Mouse (Mus musculus): ENCODE measurements at regions not wholly inside any gene's neighbourhood (a gene's known extent, or its start where the extent isn't known, plus 50 kb on each side); places are given as distances from the start of the nearest gene placed in this dataset.

GRCm38 (mm10) chr3:149178891-149179290 lies 188.5 kb upstream of the Adgrl2 start:
- H3K36me3 ChIP-seq (ENCODE audit: control insufficient read depth, insufficient read depth) = no peaks in the 10 kb centered on the region
- H3K4me1 ChIP-seq (replicated peaks; ENCODE audit: control insufficient read depth, insufficient read depth, low read length) = peaks cover 6% of the 10 kb centered on the region; the same call in 1 of the 2 replicates
- H3K27me3 ChIP-seq (replicated peaks; ENCODE audit: control insufficient read depth, insufficient read depth, low read length) = no peaks in the 10 kb centered on the region
- H3K4me2 ChIP-seq (replicated peaks; ENCODE audit: low read depth) = no peak overlapping the region
- H3K4me3 ChIP-seq (ENCODE audit: low read depth, low read length) = no peak overlapping the region
- H3K9ac ChIP-seq (ENCODE audit: low read depth, low read length) = no peak overlapping the region
- no peak overlapping the region for H3K27ac ChIP-seq (ENCODE audit: low read depth, low read length)
- TF ChIP-seq CTCF (IDR thresholded peaks at IDR 0.05; ENCODE audit: low read depth) = no peak
- ATAC-seq = no peak
- H3K9me3 ChIP-seq (ENCODE audit: control insufficient read depth) = no peaks in the 10 kb centered on the region
- WGBS = 90% methylated on average over 3 of the region's 3 CpGs

GRCm38 (mm10) chr3:149174689-149175390 lies 184.5 kb upstream of the Adgrl2 start:
- ATAC-seq = no peak
- 73% methylated on average over 11 of the region's 11 CpGs for WGBS
- no peak for TF ChIP-seq CTCF (IDR thresholded peaks at IDR 0.05; ENCODE audit: low read depth)
- Histone ChIP-seq H3K9me3 (ENCODE audit: control insufficient read depth) (no peaks in the 10 kb centered on the region), H3K36me3 (ENCODE audit: control insufficient read depth, insufficient read depth) (no peaks in the 10 kb centered on the region), H3K27ac (ENCODE audit: low read depth, low read length) (no peak overlapping the region), H3K4me1 (replicated peaks; ENCODE audit: control insufficient read depth, insufficient read depth, low read length) (peaks cover 11% of the 10 kb centered on the region; the same call in 1 of the 2 replicates), H3K27me3 (replicated peaks; ENCODE audit: control insufficient read depth, insufficient read depth, low read length) (no peaks in the 10 kb centered on the region), H3K9ac (ENCODE audit: low read depth, low read length) (no peak overlapping the region), H3K4me2 (replicated peaks; ENCODE audit: low read depth) (no peak overlapping the region), H3K4me3 (ENCODE audit: low read depth, low read length) (no peak overlapping the region)

- Histone ChIP-seq H3K4me2 (replicated peaks; ENCODE audit: low read depth) (0 out of 2 replicates have a peak overlapping the region, but pooled peaks have one; percentile 13), H3K9ac (ENCODE audit: low read depth, low read length) (no peak overlapping the region), H3K27me3 (replicated peaks; ENCODE audit: control insufficient read depth, insufficient read depth, low read length) (no peaks in the 10 kb centered on the region), H3K36me3 (ENCODE audit: control insufficient read depth, insufficient read depth) (no peaks in the 10 kb centered on the region), H3K27ac (ENCODE audit: low read depth, low read length) (no peak overlapping the region), H3K9me3 (ENCODE audit: control insufficient read depth) (no peaks in the 10 kb centered on the region), H3K4me3 (ENCODE audit: low read depth, low read length) (no peak overlapping the region), H3K4me1 (replicated peaks; ENCODE audit: control insufficient read depth, insufficient read depth, low read length) (peaks cover 11% of the 10 kb centered on the region; the same call in 1 of the 2 replicates)
- 34% methylated on average over 10 of the region's 10 CpGs for WGBS
- ATAC-seq = no peak
- TF ChIP-seq CTCF (IDR thresholded peaks at IDR 0.05; ENCODE audit: low read depth) = 0 out of 2 replicates have a peak, but pooled peaks have one; percentile 9
Observed at GRCm38 (mm10) chr3:149173537-149173936, 183.2 kb upstream of the Adgrl2 start.

DNA sequence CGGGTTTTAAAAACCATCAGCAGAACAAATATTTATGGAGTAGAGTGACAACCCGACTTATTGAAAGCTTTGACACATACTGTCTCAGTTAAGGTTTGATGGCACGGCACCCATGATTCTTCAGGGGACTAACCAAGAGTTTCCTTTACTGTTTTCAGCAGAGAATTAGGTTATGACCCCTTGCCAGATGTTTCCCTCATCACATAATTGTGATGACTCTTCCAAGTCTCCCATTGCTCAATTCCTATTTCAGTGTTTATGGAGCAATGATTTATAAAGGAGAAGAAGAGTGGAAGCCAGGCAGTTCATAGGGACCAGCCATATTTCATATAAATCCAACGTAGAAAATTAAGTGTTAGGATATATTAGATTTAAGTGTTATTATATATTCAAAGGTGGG lies 181.4 kb upstream of the Adgrl2 start:
- 76% methylated on average over 4 of the region's 4 CpGs for WGBS

DNA sequence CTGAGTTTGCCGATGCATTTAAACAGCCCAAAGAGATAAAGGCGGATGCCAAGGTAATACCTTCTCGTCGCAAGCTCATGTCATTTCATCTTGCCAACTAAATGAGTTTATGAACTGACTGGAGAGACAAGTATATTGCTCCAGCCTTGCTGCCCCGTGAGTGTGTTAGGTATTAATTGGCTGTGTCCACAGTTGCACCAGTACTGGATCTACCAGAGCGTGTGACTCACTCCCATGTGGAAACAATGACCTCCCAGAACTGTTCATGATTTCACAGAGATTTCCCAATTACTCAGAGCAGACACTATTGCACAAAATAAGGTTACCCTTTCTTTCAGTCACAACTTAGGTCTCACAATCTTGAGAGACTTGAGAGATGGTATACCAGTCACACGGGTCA lies 179.8 kb upstream of the Adgrl2 start:
- Histone ChIP-seq H3K36me3 (ENCODE audit: control insufficient read depth, insufficient read depth) (no peaks in the 10 kb centered on the region), H3K9ac (ENCODE audit: low read depth, low read length) (no peak overlapping the region), H3K27ac (ENCODE audit: low read depth, low read length) (no peak overlapping the region), H3K4me2 (replicated peaks; ENCODE audit: low read depth) (no peak overlapping the region), H3K9me3 (ENCODE audit: control insufficient read depth) (no peaks in the 10 kb centered on the region), H3K27me3 (replicated peaks; ENCODE audit: control insufficient read depth, insufficient read depth, low read length) (no peaks in the 10 kb centered on the region), H3K4me3 (ENCODE audit: low read depth, low read length) (no peak overlapping the region), H3K4me1 (replicated peaks; ENCODE audit: control insufficient read depth, insufficient read depth, low read length) (0 out of 2 replicates have a peak, but pooled peaks cover 5% of the 10 kb centered on the region)
- WGBS = 54% methylated on average over 7 of the region's 7 CpGs
- no peak for TF ChIP-seq CTCF (IDR thresholded peaks at IDR 0.05; ENCODE audit: low read depth)
- ATAC-seq = peak; percentile 80

More for the DNA sequence above, 181.4 kb upstream of the Adgrl2 start:
- Histone ChIP-seq H3K27me3 (replicated peaks; ENCODE audit: control insufficient read depth, insufficient read depth, low read length) (no peaks in the 10 kb centered on the region), H3K9ac (ENCODE audit: low read depth, low read length) (no peak overlapping the region), H3K9me3 (ENCODE audit: control insufficient read depth) (no peaks in the 10 kb centered on the region), H3K4me1 (replicated peaks; ENCODE audit: control insufficient read depth, insufficient read depth, low read length) (peaks cover 6% of the 10 kb centered on the region; the same call in 1 of the 2 replicates), H3K4me3 (ENCODE audit: low read depth, low read length) (no peak overlapping the region), H3K27ac (ENCODE audit: low read depth, low read length) (no peak overlapping the region), H3K4me2 (replicated peaks; ENCODE audit: low read depth) (no peak overlapping the region), H3K36me3 (ENCODE audit: control insufficient read depth, insufficient read depth) (no peaks in the 10 kb centered on the region)
- TF ChIP-seq CTCF (IDR thresholded peaks at IDR 0.05; ENCODE audit: low read depth) = no peak
- no peak for ATAC-seq

DNA sequence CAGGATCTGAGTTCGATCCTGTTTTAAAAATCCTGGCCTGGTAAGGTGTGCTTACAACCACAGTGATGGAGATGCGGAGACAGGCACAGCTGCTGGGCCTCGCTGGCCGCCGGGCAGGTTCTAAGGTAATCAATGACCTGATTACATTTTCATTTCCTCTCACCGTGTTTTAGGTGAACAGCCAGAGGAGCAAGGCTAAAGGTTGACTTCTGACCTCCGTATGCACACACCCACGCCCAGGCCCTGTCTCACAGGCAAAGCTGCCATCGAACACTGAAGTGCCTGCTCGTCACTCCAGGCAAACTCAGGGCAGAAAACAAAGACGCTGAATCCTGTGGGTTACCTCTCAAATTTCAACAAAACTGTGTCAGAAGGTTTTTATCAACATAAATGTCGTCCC lies 179.1 kb upstream of the Adgrl2 start:
- Histone ChIP-seq H3K9ac (ENCODE audit: low read depth, low read length) (no peak overlapping the region), H3K4me1 (replicated peaks; ENCODE audit: control insufficient read depth, insufficient read depth, low read length) (0 out of 2 replicates have a peak, but pooled peaks cover 5% of the 10 kb centered on the region), H3K27me3 (replicated peaks; ENCODE audit: control insufficient read depth, insufficient read depth, low read length) (no peaks in the 10 kb centered on the region), H3K4me2 (replicated peaks; ENCODE audit: low read depth) (no peak overlapping the region), H3K4me3 (ENCODE audit: low read depth, low read length) (no peak overlapping the region), H3K36me3 (ENCODE audit: control insufficient read depth, insufficient read depth) (no peaks in the 10 kb centered on the region), H3K9me3 (ENCODE audit: control insufficient read depth) (no peaks in the 10 kb centered on the region), H3K27ac (ENCODE audit: low read depth, low read length) (no peak overlapping the region; the same call in 1 of the 2 replicates)
- TF ChIP-seq CTCF (IDR thresholded peaks at IDR 0.05; ENCODE audit: low read depth) = no peak
- WGBS = 40% methylated on average over 12 of the region's 12 CpGs
- peak; percentile 48 for ATAC-seq

All from intestine, postnatal 0 days (tissue).